Mouse (Mus musculus) thymus, postnatal 0 days (tissue): ENCODE measurements around the gene Myl6b. TPM values are rescaled to one million over a fixed set of nuclear protein-coding genes. Genes with fewer than 3 reads are reported as not detected.
A peak's percentile ranks its signal among the peaks of the same experiment; 100 is the strongest.
"Not testable (repeated sequence)": the region's sequence is repeated elsewhere in the genome, so short reads cannot be mapped to it uniquely, and the experiment has no call there.

Experiments
- DNase-seq: peaks from one replicate; pipeline ENCODE4 v3.0.0-alpha.2; 2015; ENCODE audit warnings: low spot score
- polyA plus RNA-seq: library from polyadenylated mRNA; unstranded; fragments of >200 nt; fragmentation: Nextera tagmentation; extraction: Ambion mirVana; gene quantifications from 2 replicates; pipeline ENCODE4 v1.2.1, GENCODE M21; 2015

Gene Myl6b
- polyA plus RNA-seq, 1 experiment from 2014 or later = 5.2 TPM

DNA sequence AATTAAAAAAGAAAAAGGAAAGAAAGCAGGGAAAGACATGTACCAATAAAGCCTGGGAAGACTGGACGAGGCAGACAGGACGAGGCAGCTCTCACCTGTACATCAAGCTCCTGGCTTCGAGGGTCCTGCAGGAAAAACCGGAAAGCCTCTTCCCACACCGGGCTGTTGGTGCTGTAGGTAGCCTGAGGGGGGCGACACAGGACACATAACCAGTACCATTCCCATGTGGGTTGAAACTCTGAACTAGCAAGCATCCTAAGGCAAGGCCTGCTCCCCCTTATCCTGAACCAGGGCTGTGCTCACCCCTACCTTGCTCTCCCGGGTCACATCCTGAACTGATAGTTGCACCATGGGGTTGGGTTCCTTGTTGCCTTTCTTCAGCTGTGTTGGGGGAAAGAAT lies 20.3 kb upstream of the Myl6b start:
- no peak for DNase-seq

- DNase-seq = no peak
These were observed 18.2 kb upstream of the Myl6b start for GRCm38 (mm10) chr10:128516677-128517076.

DNA sequence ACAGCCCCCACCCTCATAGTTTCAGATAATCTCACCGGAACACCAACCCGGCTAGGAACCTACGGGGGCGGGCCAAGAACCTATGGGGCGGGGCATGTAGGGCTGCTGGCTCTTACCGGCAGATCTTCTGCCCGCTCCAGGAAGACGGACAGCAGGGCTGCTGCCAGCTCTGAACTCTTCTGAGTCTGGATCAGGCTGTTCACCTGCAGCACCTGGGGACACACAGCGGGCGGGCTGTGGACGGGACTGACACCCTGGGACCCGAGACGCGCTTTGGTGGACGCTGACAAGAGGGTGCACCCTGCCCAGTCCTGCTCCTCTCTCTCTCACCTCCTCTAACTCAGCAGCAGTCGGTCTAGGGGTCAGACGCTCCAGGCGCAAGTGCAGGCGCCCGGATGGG lies 17.5 kb upstream of the Myl6b start:
- DNase-seq = no peak

- DNase-seq = no peak
These were observed 16.6 kb upstream of the Myl6b start for GRCm38 (mm10) chr10:128515044-128515443.

DNA sequence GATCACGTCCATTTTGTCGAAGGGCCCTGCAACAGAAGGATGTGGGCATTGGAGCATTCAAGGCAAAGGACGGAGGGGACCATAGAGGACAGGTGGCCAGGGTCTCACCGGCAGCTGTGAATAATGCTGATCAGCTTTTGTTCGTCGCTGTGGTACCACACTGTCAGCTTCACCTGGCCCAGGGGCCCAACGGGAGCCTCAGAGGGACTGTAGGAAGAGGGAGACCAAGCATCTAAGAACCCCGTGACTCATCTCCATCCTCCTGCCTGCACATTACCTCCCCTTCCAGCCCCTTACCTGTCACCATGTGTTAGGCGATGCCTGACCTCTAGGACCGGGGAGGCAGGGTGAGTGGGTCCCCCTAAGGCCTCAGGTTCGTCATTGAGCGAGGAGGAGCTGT lies 13.3 kb upstream of the Myl6b start:
- DNase-seq = no peak

GRCm38 (mm10) chr10:128511189-128511588 lies 12.7 kb upstream of the Myl6b start:
- DNase-seq = no peak

DNA sequence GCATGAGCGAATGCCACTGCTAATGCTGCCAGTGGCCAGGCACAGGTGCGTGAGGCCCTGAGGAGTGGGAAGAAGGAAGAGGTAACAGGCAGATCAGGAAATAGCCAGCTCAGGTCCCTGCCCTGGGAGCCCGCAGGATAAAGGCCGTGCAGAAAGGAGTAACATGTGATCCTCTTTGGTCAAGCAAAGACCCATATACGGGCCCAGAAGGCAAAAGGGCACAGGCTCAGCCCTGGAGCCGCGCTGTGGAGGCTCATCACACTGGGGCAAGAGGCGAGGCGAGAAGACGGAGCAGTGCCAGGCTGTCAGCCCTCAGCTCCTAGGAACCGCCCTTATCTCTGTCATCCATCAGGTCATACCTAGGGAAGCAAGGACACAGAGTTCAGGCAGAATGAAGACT lies 11.8 kb upstream of the Myl6b start:
- no peak for DNase-seq

- DNase-seq = no peak
These were observed 11.3 kb upstream of the Myl6b start for GRCm38 (mm10) chr10:128509831-128510230.

DNA sequence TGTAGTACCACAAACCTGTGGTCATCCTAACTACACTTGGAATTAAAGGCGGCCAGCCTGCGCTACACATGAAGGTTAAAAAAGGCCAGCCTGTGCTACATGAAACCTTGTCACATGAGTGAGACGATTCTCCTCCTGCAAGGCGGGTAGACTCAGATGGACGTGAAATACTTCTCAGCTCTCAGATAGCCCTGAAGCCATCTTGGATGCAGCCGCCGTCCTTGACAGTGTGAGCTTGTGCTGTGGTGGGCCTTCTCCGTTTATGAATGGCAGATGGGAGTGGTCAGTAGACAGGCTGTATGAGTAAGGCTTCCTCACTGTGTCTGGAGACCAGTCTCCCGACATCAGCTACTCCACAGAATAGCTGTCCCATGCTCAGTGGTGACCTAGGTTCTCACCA lies 10.7 kb upstream of the Myl6b start:
- DNase-seq = no peak

DNA sequence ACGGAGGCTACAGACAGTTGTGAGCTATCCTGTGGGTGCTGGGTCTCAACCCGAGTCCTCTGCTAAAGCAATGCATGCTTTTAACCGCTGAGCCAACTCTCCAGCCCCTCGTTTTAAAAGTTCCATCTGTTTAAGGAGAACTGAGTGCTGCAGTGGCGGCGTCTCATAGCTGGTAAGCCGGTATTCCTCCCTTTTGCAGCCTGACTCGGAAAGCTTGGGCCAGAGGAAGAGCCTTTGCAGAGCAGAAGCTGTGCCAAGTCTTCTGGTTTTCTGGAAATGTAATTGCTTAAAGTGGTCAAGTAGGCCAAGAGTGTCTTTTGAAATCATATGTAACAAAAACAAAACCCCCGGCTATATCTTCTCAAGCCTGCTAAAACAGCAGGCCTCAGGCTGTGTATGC lies 9.8 kb upstream of the Myl6b start:
- DNase-seq = no peak

DNA sequence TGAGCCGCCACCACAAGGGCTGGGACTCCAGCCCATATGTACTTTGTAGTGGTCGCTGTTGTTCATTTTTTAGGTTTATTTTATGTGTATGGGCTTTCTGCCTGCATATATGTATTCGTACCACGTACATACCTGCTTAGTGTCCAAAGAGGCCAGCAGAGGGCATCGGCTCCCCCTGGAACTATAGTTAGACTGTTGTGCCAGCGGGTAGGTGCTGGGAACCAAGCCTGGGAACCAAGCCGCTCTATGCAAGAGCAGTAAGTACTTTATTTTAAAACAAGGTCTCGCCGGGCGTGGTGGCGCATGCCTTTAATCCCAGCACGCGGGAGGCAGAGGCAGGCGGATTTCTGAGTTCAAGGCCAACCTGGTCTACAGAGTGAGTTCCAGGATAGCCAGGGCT lies 7.5 kb upstream of the Myl6b start:
- no peak for DNase-seq

DNA sequence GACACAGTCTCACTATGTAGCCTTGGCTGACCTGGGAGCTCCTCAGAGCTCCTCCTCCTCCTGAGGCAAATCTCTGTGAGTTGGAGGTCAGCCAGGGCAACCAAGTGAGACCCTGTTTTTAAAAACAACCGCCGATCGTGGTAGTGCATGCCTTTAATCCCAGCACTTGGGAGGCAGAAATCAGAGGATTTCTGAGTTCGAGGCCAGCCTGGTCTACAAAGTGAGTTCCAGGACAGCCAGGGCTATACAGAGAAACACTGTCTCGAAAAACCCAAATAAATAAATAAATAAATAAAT lies 6.8 kb upstream of the Myl6b start:
- DNase-seq = not testable (repeated sequence)

DNA sequence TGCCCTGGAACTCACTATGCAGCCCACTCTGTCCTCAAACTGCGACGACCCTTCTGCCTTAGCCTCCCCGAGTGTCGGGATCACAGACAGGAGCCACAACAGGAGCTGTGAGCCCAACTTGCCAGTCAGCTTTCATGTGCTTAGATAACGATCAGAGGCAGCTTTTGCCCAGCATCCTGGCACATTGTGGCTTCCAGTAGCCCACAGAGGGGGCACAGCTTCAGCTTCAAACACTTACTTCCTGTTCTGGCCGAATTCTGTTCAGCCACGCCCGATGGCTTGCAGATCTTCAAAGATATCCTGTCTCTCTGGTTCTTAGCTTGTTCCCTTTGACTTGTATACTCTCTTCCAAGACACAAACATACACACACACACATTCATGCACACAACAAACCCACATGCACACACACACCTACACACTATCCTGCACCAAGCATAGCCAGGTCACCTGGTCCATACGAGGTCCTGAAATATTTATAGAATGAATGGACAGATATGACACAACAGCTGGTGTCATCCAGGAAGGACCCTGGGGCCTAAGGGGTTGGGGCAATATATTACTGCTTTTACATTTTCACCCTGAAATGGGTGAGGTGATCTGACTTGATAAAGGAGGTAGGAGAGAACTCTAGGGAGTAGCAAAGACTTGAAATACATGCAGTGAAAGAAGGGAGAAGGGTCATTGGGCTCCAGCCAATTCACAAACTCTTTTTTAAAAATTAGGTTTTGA lies 6.3 kb upstream of the Myl6b start:
- DNase-seq = peak; percentile 71

GRCm38 (mm10) chr10:128504012-128504411 lies 5.5 kb upstream of the Myl6b start:
- no peak for DNase-seq

- no peak for DNase-seq
These were observed 5.0 kb upstream of the Myl6b start for GRCm38 (mm10) chr10:128503532-128503931.

DNA sequence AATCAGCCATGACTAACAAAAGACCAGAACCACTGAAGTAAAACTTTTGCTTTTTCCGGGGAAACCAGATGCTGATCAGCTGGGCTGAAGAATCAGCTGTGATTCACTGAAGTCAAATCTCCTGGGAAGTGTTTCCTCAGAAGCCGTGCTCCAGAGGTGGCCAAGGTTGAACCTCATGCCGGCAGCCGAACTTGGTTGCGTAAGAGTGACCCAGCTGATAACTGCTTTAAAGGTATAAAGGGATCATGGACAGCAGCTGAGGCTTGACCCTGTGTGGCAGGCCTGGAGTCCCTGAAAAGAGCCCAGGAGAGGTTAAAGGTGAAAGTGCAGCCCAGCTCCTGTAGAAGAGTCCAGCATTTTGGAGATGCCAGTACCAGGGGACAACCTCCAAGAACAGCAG lies 3.9 kb upstream of the Myl6b start:
- DNase-seq = no peak

DNA sequence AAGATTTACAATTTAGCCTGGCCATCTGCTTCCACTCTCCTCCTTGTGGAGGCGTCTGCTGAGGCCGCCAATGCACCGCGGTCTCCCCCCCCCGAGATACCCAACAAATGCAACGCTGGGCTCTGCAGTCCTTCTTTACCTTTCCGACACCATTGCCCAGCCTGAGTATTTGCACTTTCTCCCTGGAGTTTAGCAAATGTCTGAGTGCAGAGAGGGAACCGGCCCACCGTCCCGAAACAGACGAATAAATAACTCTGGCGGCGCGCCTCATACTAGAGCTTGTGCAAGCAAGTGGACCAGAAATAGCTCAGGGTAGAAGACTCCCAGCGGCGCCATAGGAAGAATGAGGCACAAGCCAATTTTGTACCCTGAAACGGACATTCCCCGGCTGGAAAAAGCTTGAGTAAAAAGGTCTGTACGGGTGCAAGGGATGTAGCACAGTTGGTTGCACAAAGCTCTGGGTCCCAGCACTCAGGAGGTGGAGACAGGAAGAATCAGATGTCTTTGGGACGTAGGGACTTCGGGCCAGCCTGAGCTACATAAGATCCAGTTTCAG lies 709 bp upstream of the Myl6b start:
- peak; percentile 34 for DNase-seq

GRCm38 (mm10) chr10:128497134-128497737 lies 1.2 kb downstream of the Myl6b start:
- DNase-seq = no peak

DNA sequence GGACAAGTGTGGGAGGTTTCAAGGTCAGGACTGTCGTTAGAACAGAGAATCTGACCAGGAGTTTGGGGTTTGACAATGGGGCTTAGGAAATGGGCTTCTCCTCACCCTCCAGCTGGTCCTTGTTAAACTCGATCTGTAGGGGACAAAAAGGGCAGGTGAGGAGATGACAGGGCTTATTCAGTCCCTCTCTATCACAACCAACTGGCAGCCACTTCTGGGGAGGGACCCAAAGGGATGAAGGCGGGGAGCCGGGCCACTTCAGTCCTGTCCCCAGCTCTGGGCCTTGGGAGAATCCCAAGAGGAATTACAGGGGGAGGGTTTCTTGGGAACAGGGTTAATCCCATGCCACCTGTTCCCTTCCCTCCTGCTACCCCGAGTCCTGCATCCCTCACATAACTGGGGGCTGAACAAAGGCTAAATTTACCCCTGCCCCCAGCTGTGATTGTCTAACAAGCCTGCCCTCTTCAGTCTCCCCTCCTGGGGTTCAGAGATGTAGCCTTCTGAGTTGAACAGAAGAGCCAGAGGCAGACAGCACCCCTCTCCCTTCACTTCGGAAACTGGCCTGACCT lies 1.9 kb downstream of the Myl6b start:
- DNase-seq = no peak

DNA sequence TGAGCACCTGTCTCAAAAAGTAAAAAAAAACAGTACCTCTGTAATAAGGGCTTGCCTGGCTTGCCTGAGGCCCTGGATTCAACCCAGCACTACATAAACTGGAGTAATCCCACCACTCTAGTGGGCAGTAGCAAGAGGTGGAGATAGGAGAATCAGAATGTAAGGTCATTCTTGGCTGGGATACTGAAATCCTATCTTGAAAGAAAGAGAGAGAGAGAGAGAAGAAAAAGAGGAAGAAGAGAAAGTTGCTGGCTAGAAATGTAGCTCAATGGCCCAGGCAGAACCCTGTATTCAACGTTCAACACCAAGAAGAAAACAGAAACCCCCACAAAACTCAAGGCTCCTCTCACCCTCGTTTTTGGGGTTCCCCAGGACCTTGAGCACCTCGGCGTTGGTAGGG lies 2.6 kb downstream of the Myl6b start:
- DNase-seq = no peak

DNA sequence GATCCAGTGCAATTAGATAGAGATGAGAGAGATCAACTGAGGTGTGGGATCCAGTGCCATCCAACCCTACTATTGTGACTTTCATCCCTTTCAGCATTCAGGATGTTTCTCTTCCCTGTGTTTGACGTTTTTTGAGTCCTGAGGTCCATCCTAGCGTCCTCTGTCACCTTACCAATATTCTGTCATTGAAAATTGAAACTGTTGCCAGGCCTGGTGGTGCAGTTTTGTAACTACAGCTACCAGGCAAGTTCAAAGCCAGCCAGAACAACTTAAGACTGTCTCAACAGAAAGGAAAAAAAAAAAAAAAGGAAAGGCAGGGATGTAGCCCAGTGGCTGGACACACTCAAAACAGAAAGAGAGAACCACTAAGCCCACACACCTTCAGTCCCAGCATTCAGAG lies 3.2 kb downstream of the Myl6b start:
- no peak for DNase-seq

DNA sequence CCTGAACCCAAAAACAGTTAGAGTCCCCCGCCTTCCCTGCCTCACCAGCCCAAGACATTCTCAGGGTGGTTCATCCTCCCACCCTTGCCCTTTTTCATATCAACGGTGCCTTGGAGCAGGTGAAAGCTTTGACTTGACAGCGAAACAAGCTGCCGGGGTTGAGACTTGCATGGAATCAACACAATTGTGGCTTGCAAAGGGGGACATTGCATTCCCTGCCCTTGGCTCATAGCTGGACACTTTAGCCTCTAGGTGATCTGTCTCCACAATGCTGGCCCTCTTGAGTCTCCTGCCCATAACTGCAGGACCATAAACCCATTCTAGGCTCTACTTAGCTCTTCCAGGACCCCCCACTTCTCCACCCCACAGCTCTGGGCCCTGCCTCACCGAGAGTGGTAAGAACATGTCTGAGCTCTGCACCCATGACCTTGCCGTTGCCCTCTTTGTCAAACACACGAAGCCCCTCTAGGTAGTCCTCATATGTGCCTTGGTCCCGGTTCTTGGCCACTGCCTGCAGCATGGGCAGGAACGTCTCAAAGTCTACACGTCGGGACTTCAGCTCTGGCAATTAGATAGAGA lies 3.7 kb downstream of the Myl6b start:
- DNase-seq = no peak
